Mouse (Mus musculus) testis, adult 2 months (tissue): Measurements from ENCODE around the gene Pdp2.

Experiments
- CTCF ChIP-seq: fragments of 200-500 bp; IDR thresholded peaks from 2 replicates; pipeline ENCODE4 v1.5.1; 2012; ENCODE audit warnings: low read depth, mild to moderate bottlenecking, inconsistent platforms, low read length, moderate library complexity; ENCODE audit not compliant: control insufficient read depth, insufficient read depth, insufficient replicate concordance
- POLR2A ChIP-seq: fragments of 200-500 bp; IDR thresholded peaks from 2 replicates; pipeline ENCODE4 v1.6.1; 2012; ENCODE audit warnings: low read depth, mild to moderate bottlenecking, inconsistent platforms, low read length, moderate library complexity; ENCODE audit not compliant: control insufficient read depth

GRCm38 (mm10) chr8:104640831-104641370 lies 49.6 kb downstream of the Pdp2 start:
- TF ChIP-seq POLR2A (no peak), CTCF (no peak)
